Mouse (Mus musculus) thymus, adult 18-20 months (tissue): ENCODE results near the gene Cadm1.

ENCODE experiments used
- DNase-seq, 2 experiments: peaks; one replicate each; pipeline ENCODE4 v3.0.0; 2022; ENCODE audit warnings: mixed read lengths in 2 of 2

Gene Cadm1

DNA sequence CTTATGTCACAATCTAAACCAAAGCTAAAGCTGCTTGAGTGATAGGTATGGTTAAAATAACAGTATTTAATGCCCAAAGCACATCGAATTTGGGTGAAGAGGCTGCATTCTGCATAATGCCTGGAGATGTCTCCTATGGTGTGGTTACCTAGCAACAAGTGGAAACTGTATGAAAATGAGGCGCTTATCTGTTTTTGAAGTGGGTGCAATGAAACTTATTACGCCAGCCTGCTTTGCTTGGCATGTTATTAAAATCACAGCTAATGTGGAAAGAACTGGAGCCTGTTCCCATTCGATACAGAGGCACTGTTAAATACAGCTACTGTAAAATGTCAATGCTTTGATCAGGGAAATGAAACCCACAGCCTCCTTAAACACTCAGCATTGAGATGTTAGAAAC, 79.5 kb downstream of the Cadm1 start:
- DNase-seq = no peak

DNA sequence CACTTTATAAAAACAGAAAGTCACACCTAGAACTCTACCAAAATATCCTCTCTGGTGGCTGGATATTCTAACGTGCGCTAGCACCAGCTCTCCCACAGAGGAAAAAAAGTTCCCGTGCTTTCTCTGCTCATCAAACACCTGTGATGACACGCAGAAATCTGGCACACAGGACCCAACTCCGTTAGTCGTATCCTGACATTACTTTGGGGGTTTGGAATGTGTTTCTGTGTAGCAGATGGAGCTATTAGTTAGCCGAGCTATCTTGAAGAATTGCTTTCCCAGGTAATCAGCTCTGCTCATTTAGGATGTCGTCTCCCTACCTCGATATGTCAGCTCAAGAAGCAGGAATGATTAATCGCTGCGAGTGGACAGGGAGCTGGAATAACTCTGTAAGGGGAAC, 80.3 kb downstream of the Cadm1 start:
- DNase-seq = no peak

DNA sequence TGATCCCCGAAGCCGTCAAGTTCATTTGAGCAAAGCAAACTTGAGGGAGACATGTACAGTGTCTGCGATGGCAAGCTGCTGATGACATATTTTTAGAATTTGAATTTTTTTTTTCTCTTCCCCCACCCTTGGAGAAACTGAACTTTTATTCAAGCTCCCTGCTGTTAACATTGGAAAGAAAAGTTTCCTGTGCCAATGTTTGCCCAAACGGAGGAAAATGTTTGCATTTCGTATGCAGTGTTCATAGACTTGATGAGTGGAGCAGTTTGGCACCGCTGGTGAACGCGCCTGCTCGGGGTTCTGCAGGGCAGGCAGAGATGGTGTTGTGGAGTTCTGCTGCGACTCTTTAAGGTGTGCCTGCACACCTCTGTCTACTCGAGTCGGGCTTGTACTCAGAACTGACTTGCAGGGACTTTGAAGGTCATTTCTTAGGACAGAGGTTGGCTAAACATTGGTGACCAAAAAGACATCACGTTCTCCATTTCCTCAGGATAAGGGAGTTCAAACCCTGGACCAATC, 83.0 kb downstream of the Cadm1 start:
- DNase-seq = no peak

DNA sequence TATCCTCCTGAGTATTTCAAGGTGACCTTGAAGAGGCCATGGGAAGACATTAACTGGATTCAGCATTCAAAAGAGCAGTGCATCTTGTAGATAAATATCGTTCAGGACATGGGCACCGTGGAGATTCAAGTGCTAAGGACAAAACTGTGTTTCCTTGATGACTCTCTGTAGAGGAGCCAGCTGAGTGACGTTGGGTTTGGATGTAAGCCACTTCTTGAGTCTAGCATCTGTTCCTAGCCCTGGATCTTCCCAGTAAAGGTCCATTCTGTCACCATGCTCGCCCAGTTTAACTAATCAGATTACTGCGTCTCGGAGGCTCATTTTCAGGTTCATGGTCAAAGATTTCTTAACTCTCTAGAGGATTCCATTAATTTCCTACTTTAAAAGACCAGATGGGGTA, 85.1 kb downstream of the Cadm1 start:
- no peak for DNase-seq

DNA sequence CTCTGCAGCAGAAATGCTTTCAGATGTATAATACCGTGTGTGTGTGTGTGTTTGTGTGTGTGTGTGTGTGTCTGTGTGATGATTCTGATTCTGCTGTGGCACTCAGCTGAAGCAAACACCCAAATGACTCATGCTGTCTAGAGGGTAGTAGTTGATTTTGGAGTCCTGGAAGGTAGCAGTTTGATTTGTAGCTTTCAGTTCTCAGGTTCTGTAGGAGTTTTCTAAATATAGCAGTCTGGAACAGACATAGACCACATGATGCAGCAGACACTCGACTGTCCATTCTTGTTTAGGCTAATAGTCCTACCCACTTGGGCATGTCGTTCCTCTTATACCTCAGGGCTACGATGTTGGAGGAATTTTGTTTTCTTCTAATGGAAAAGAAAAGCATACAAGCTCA, 86.4 kb downstream of the Cadm1 start:
- DNase-seq = no peak

DNA sequence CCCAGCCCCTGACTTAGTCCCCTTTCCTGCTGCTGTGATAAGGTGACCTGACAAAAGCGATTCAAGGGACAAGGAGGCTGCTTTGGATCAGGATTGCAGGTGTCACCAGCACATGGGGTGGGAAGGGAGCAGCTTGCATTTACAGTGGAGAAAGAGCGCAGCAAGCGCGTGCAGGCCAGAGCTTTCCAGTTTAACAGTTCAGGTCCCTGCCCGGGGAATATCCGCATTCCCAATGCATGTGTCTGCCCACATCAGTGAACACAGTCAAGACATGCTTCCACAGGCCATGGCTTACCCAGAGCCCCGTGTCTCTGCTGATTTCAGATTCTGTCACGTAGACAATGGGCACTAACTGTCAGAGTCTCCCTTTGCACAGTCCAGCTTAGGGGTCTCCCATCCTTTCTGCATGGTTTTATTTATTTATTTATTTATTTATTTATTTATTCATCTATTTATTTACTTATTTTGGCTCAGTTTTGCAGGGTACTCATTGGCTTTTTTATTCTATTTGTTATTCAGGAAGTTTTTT, 89.6 kb downstream of the Cadm1 start:
- no peak for DNase-seq

DNA sequence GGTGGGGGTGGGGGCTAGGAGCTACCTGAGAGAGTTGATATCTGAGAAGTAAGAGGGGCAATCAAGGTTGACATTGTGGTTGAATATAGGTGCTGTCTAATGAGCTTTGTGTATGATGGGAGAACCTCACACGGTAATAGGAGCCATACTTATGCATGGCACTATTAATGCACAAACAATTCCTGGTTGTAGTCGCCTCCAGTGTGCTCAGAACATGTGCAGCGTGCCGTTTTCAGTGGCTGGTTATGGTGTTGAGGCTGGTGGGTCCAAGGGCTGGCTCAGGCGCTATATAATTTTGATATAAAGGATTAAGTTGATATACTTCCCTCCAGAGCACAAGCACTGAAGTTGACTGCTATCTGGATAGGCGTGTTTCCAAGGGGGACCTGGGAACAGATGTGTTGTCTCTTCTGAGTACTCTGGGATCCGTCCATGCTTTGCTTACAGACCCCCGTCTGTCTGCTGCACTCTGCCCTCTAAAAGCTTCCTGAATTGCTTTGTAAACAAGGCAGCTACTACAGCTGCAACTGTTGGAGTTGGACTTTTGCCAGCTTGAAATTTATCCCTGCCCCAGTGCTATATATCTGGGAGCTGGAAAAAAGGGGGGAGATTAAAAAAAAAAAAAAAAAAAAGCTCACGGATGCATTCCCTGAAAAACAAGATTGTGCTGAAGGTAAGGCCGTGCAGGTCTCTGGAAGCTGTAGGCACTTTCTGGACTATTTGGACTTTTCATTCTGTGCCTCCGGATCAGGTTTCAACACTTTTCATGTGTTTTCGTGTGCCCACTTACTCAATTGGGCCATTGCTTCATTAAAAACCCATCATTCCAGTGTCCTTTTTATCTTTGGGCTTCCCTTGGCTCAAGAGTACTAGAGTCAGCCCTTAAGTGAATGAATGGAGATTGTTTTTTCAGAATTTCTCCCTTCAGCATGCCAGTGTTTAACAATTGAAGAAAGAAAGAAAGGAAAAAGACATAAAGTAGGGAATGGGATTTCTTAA, 93.8 kb downstream of the Cadm1 start:
- no peak for DNase-seq

DNA sequence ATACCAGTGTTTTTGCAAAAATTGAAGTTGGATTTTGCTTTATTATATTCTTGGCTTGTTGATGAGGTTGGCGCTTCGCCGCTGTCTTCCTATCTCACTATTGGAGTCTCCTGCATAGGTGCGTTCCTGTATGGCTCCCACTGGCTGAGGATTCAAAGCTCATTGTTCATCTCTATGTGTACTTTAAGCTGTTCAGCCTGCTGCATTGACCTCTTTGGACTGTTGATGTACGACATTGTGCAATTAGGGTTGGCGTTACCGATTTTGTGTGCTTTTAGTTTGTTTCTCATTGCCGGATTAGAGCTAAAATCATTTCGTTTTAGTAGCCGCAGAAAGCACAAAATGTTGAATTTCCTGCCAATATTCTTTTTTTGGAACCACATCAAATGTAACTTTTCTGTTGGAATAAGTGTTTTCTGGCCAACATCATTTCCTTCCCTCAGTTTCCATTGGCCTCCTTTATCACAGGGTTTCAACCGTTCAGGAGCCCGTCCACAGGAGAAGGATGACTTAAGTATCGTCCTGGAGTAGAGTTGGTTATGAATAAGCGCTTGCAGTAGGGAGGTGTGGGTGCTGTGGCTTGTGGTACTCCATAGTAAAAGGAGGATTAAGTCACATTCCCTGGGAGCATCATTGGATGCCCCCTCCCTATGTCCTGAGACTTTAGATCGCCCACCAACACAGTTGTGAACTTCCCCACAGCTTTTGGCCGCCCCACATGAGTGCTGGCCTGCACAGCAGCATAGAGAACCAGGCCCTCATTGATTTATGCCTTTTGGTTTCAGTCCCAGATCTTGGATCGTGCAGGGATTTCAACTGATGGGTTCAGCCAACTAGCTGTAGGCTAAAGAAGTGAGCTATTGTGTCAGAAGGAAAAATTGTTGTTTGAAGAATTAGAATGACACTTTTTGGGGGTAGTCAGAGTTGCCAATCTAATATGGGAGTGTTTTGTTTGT, 94.9 kb downstream of the Cadm1 start:
- no peak for DNase-seq

DNA sequence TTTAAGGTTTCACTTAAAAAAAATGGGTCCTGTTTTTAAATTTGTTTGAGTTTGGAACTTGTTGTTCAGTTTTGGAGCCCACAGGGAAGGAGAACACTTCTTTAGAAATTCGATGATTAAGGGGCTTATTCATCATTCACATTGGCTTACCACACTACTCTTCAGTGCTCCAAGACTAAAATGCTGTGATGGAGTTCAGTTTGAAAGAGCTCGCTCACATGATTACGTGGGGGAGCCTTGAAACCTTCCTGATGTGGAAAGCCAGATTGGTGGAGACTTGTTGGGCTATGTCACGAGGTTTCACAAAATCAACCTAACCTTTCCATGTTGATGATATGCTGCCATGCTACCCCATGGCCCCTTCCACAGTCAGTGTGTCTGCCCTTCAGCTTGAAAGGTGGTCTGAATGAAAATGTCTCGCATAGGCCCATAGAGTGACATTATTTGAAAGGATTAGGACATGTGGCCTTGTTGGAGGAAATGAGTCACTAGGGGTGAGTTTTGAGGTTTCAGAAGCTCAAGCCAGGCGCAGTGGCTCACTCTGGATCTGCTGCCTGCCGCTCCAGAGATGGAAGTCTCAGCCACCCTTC, 95.7 kb downstream of the Cadm1 start:
- no peak for DNase-seq

DNA sequence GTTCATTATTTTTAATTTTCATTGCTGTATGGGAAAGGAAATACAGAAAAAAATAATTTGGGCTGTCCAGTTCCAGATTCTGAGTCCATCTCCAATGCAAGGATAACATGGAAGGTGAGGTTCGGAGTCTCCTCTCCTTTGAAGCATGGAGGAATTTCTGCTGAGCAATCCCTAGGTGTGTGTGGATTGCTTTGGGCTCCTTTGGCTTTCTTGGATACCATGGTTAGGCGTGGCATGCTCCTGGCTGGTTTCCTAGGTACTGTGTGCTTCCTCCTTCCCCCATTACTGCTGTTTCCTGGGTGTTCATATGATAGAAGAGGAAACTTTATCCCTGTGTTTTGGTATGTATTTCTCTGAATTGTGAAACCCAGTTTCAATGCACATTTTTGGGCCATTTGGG, 98.0 kb downstream of the Cadm1 start:
- no peak for DNase-seq

DNA sequence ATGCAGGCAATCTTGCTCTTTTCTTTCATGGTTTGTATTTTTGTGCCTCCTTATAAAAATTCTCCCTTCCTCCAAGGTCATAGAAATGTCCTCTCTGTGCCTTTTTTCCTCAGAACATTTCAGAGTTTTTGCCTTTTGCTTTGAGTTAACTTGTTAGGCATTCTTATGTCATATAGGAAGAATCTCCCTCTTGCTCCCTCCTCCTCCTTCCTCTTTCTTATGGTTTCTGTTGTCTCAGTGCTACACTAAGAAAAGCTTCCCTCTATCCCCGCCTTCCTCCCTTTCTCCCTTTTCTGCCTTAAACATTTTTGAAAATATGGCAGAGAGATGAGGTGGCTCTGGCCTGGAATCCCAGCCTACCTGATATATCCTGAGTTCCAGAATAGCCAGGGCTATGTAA, 98.6 kb downstream of the Cadm1 start:
- DNase-seq = no peak

DNA sequence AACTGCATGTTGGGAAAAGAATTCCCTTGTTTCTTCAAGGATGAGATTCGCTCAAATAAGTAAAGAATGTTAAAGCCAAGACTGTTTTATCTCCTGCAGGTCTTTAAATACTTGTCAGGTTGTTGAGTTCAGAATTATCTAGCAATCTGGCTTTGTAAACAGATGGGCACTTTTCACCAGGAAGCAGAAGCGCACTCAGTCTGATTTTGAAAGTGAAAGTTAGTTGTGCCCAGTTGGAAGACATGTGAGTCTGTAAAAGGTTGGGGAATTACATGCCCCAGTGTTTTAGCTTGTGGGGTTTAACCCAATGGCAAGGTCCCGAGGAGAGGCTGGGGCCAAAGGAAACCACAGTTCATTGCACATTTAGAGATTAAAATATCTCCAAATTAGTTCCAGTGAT, 104.7 kb downstream of the Cadm1 start:
- no peak for DNase-seq

DNA sequence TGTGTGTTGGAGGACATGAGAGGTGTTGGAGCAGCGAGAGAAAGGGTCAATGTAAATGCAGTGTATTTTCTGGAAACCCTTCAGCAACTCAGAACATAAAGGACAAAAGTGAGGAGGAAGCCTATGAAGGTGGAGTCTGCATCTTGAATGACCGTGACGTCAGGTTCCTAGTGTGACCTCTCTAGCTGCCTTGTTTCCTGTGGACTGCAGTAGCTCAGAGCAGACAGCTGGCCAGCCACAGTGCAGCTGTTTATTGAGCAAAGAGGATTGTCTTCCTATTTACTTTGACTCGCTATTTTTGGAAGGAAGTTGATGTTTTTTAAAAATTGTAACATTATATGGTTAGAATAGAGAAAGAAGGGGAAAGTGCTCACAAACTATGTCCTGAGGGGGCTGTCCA, 112.7 kb downstream of the Cadm1 start:
- DNase-seq = no peak

DNA sequence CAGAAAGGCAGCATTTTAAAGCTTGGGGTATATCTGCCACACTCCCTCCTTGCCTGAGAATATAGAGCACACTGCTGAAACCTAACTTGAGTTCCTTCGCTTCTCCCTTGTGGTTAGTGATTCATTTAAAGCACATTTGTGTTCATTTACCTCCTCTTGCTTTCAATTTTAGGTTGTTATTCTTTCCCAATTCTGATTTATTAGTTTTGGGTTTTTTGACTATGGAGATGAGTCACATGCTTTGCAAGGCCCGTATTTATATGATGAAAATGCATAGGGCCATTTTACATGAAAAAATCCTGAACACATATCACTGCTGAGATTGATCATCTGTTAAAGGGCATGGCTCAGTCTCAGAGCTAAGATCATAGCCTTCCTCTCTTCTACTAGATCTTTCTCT, 115.1 kb downstream of the Cadm1 start:
- no peak for DNase-seq

DNA sequence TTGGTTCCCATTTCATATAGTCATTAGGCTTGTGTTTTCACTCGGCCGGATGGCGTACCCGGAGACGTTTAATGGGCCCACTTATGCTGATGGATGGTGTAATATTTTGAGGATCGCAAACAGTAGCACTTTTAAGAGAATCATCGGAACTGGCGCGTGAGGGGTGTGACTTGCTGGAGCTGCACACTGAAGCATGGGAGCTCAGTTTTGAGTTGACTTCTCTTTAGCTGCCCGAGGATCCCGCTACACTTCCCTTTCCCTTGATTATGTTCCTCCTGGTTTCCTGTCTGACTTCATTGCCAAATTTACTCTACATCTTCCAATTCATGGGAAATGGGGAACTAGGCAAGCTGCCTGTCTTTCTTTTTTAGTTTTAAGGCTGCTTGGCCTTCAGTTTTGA, 121.5 kb downstream of the Cadm1 start:
- no peak for DNase-seq

DNA sequence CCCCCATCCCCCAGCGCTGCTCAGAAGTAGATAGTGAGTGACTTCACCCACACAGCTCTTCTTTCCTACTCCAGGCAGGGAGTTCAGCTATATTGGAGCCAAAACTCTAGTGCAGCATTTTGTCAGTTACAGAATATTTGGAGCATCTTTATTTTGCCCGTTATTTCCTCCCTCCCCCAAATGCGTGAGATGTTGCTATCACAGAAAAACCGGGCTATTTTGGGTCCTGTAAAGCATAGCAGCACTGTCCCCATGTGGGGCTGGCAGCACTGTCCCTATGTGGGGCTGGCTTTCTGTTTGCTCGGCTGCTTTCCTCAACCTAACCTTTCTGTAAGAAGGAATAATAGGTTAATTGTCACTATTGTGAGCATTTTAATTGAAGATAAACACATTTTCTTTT, 122.2 kb downstream of the Cadm1 start:
- no peak for DNase-seq

DNA sequence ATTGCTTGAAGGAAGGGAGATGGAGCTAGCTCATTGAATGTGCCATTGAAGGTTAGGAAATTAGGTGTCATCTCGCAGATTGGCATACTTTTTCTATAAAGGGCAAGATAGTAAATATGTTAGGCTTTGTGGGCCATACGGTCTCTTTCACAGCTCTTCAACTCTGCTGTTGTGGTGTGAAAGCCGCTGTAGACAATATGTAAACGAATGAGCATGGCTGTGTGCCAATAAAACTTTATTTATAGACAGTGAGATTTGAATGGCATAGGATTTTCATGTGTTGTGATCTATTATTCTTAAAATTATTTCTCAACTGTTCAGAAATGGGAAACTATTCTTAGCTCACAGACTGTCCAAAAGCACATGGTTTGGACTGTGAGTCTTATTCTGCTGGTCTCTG, 123.0 kb downstream of the Cadm1 start:
- DNase-seq = no peak

DNA sequence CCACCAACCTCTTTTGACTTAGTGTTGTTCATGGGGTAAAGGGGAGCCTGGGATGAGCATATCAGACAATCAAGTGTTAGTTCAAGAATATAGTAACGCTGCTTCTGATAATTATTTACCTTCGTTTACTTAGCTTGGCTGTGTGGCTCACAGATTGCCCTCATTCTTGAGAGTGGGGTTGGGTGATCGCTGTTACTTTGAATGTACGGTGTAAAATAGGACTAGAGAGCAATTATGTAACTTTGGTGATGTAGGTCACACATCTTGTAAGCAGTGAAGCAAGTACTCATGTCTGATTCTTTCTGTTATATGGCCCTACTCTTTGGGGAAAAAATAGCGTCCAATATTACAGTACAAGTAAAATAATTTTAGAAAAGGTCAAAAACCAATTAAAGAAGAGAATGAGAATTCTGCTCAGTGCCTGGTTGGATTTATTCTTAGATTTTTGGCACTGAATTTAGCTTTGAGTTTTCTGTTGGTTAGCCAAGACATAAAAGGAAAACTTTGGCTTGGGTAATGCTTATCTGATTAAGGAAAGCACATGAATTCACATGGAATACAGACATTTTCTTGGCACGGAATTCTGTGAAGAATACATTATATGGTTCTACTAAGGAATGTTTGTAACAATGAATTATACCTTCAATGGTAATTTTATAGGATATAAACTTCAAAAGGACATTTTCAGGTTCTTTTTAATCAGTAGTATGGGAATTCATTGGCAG, 129.6 kb downstream of the Cadm1 start:
- DNase-seq = no peak

DNA sequence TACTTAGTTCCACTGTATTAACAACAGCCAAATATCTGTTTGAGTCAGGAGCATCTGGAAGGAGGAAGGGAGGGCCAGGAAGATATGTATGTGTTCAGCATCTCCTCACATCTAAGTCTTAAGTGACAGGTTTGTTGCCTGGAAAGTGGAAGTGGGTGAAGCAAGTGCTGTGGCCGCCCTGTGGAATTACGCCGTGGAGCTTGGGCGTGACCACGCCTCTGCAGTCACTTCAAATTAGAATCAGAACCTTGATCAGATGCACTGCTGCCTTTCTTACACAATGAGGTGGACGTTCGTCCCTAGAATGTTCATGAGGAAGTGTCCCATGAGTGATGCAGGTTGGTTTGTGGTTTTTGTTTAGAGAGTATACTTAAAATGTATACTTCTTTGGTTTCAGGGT, 131.6 kb downstream of the Cadm1 start:
- no peak for DNase-seq

DNA sequence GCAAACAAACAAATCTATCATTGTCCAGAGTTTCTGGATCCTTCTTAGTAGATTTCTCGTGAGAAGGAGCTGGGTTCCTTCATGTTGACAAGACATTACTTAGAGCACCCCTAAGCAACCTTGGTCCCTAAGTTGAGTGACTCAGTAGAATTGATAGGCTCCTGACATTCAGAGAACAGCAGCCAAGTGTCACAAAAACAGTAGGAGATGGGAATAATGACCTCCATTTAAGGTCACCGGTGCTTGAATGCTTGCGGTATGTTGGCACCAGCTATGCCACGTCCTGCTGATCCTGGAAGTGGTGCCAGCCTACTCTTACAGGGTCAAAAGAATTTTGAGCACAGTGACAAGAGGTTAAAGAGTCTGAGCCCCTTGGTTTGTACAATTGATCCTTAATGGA, 139.2 kb downstream of the Cadm1 start:
- DNase-seq = no peak

DNA sequence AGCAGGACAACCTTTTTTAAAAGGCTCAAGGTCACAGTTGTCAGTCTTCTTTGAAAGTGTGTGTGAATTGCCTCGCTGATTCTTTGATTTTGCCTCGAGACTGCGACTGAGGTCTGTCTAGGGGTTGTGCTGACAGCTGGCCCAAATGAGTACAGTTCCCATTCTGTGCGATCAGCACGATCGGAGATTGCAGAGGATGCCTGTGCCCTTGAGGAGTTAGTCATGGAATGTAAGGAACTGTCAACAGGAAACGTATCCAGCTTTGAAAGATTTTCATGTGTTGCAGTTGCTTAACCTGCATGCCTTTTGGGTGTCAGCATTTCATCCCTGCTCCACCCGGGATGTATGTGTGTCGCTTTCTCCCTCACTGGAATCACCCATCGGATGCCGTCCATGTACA, 141.6 kb downstream of the Cadm1 start:
- DNase-seq = no peak
